Mouse (Mus musculus) mesoderm, embryonic 11.5 days (tissue): Measurements from ENCODE around the gene Pkd1.

ENCODE experiments used
- DNase-seq: peaks from one replicate; pipeline ENCODE4 v3.0.0-alpha.2; 2012; ENCODE audit warnings: low read depth, low spot score

The Pkd1 gene

DNA sequence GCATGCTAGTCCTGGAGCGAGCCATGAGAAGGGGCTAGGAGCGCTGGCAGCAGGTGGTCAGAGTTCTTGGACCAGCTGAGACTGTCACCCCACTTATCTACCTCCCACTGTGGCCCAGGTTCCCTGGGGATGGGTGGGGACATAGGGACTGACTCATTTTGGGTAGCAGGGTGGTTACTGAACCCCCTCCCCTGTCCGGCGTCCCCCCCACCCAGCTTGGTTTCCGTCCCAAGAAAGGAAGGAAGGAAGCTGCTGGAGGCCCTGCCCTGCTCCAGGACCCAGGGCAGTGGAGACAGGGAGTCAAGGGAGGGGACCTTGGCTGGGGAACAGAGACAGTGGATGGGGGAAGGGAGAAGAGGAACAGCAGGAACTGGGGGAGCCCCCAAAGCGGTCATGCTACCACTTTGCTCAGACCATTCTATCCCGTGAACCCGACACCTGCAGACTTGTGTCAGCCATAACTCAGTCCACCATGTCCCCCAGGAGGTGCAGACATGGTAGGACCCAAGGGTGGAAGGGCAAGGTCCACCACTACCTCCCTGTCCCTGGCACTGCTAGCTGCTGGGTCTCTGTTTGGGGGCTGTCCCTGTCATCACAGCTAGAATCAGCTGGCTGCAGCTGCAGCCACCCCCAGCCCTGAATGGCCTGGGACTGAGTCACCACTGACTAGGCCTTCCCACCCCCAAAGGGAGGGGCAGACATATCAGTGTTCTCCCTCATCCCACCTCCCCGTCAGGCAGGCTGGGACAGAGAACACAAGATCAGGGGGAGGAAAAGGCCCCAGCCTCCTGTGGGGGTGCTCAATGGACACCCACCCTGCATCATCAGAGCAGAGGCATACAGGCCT lies 95.5 kb downstream of the Pkd1 start:
- no peak for DNase-seq

GRCm38 (mm10) chr17:24645916-24646315 lies 96.3 kb downstream of the Pkd1 start:
- DNase-seq: no peak
